Mouse (Mus musculus): Measurements from ENCODE around the gene Ppia.

GRCm38 (mm10) chr11:6388126-6388725, 27.0 kb upstream of the Ppia start:
- TF ChIP-seq CTCF (IDR thresholded peaks at IDR 0.05; ENCODE audit: low read depth), result no peak
- no peak for TF ChIP-seq EP300 (IDR thresholded peaks at IDR 0.05; ENCODE audit: low read depth)

All from liver, postnatal 0 days (tissue).